Mouse (Mus musculus): ENCODE measurements around the gene Auh.

DNA sequence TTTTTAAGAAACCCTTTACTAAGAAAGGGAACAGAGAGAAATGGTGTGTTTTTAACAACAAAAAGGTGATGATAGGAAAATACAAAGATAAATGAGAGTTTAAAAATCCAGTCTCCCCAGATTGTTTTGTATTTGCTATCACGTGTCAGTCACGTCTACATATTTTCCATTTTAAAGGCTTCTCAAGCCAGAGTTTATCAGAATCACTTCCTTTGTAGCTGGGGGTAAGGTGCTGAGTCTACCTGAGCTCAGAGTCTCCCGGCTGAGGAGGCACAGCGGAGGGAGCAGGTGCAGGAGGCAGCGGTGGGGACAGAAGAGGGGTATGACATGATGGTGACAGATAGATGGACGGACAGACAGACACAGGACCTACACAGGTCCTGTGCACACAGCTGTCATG is 55.1 kb downstream of the Auh start:
- no peak for TF ChIP-seq CTCF (IDR thresholded peaks at IDR 0.05; ENCODE audit: insufficient read depth, low read length)
- no peak for TF ChIP-seq POLR2A (IDR thresholded peaks at IDR 0.05; ENCODE audit: borderline replicate concordance, extremely low read depth, low read depth, low read length)

Data from lung, adult 2 months (tissue).